Mouse (Mus musculus): Measurements from ENCODE around the gene Ttc17.

Ttc17 gene

DNA sequence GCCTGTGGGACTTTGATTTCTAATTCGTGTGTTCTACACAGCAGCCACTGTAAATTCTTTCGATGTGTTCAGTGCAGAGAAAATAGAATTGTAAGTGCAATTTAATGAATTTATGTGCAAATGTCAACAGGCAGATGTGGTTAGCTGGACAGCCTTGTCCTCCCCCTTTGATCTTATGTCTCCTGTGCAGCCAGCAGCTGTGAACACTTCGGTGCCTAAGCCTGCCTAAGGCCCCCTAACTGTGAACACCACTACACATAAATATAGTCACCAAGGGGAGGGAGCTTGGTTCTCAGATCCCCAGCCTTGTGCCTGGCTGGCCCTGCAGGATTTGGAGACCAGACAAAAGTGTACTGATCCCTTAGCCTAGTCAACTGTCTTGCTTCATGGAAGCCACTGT is 109.0 kb downstream of the Ttc17 start:
- DNase-seq (ENCODE audit: low spot score in 2 of 2), result no peak

DNA sequence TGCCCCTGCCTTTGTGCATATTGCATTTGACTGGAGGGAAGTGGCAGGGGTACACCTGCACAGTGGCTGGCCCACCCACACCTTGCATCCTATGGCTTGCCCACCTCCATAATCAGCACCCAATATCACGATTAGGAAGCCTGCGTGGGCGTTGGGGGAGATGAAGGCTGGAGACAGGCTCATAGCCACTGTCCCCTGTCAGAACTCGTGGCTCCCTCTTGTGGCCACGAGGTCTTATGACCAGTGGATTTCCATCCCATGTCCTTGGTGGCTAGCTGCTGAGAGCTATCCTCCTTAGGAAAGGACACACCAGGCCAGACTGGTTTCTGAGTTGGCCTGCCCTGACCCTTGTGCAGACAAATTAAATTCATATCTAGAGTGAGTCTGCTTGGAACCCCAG is 116.0 kb downstream of the Ttc17 start:
- DNase-seq (ENCODE audit: low spot score in 2 of 2), result peak; percentile 84 to 87

DNA sequence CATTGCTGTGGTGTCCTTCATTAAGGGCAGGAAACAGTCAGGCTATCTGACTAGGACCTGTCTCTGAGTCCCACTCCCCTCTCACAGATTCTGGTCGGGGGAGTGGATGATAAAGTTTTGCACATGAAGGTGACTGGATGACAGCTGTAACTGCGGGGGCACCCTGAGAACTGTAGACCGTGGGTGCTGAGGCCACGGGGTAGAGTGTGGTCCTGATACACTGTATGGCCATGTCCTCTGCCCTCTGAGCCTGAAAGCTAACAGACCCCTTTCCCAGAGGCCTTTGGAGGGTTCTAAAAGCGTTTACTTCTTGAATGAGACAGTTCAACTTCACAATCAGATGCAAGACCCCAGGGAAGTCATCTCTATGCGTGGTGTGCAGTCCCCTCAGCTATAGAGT is 116.8 kb downstream of the Ttc17 start:
- DNase-seq (ENCODE audit: low spot score in 2 of 2), result no peak

DNA sequence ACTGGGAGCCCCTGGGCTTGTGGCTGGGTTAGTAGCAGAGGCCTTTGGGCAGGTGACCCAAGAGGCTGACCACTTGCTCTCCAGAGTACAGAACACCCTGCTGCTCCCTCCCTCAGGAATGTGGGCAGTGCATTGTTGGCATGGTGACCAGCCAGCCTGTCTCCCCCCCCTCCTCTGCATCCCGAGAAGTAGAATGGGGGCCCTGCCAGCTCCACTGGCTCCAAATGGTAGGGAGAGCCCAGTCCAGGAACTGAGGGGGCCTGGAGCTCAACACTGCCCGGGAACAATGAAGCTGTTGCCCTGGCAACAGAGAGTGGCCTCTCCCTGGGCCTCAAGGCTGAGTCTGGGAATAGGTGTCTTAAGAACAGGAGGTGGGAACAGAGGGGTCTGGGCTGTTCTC is 117.3 kb downstream of the Ttc17 start:
- DNase-seq (ENCODE audit: low spot score in 2 of 2), result peak; percentile 80 to 83

DNA sequence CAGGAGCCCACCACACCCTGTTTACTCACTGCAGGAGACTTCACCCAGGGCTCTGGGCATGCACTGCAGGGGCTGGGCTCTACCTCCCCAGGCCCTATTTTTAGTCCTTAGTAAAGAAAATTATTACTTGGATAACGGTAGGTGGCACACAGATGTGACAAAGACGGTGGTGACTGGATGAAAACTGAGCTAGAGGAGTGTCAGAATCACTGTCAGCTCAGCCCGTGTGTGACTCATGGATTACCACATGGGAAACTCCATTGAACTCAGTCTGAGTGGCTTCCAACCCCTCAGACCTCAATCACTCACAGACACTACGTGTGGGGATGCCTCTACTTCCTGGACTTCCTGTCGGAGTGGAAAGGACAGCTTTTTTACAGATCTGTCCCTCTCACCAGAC is 118.4 kb downstream of the Ttc17 start:
- no peak for DNase-seq (ENCODE audit: low spot score in 2 of 2)

DNA sequence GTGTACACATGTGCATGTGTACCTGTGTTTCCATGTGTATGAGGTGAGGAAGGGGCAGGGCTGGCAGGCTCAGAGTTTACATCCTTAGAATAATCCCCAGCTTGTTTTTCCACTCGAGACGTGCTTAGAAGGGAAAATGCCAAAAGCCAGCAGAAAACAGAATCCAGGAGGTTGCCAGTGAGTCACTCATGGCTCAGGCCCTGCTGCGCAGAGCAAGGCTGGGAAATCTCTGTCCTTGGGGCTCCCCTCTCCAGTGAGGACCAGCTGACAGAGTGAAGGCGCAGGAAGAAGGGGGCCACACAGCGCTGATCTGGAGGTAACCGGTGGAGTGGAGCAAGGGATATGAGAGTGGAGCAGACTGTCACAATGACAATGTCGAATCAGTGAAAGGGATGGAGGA is 119.1 kb downstream of the Ttc17 start:
- DNase-seq (ENCODE audit: low spot score in 2 of 2), result no peak

DNA sequence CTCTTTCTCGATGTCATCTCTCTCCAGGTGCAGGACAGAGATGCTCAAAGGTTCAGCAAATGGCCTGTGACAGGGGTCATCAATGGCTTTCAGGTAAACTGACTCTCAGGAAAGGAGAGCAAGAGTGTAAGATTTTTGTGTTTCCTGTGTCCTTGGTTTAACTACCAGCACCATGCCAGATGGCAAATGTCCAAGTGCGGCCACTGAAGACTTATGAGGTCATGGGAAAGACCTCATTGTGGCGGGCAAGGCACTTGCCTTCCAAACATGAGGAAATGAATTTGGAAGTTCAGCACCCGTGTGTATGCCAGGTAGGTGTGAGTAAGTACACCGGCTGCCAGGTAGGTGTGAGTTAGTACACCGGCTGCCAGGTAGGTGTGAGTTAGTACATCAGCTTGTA is 123.0 kb downstream of the Ttc17 start:
- no peak for DNase-seq (ENCODE audit: low spot score in 2 of 2)

DNA sequence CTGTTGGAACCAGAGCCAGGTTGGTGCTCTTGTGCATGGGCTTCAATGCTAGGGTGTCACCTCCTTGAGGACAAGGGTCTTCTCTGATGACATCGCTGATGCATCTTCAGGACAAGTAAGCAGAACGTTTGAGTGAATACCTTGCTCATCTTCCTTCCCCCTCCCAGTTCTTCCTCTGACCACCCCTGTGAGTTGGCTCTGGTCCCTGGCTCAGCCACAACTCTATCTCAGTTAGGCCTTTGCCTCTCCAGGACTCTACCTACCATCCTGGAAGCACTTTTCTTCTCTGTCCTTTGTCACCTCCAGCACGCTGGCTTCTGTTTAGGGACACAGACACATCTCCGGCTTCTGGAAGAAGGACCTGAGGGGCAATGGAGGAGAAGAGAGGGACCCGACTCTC is 126.9 kb downstream of the Ttc17 start:
- DNase-seq (ENCODE audit: low spot score in 2 of 2), result no peak

DNA sequence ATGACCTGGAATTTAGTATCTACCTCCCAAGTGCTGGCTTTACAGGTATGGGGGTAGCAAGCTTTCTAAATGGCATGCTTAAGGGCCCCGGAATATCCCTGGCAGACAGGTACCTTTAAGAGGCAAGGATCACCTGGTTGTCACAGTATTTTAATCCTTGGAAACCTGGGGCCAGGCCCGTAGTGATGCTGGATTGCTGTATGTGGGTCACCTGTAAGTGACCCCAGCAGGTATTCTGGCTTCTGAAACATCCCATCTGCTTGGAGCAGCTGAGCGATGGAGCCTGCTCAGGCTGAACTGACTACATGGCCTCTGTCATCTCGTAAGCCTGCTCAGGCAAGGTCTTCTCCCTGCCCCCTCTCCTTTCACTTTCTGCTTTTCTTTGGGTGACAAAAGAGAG is 130.4 kb downstream of the Ttc17 start:
- DNase-seq (ENCODE audit: low spot score in 2 of 2), result no peak

DNA sequence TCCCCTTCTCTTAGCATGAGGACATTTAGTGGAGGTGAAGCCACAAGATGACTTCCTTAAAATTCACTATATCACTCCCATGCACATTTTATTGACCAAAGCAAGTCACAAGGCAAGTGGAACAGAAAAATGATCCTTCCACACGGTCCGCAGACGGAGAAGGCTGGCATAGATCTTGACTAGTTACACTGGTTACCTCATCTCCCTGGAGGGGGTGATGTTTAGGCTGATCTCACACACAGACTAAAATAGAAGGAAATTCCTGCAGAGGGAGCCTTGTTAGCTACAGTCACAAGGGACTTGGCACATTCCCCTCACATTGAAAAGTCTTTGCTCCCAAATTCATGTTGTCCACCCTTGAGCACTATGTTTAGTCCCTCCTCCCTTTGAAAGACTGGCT is 130.8 kb downstream of the Ttc17 start:
- no peak for DNase-seq (ENCODE audit: low spot score in 2 of 2)

DNA sequence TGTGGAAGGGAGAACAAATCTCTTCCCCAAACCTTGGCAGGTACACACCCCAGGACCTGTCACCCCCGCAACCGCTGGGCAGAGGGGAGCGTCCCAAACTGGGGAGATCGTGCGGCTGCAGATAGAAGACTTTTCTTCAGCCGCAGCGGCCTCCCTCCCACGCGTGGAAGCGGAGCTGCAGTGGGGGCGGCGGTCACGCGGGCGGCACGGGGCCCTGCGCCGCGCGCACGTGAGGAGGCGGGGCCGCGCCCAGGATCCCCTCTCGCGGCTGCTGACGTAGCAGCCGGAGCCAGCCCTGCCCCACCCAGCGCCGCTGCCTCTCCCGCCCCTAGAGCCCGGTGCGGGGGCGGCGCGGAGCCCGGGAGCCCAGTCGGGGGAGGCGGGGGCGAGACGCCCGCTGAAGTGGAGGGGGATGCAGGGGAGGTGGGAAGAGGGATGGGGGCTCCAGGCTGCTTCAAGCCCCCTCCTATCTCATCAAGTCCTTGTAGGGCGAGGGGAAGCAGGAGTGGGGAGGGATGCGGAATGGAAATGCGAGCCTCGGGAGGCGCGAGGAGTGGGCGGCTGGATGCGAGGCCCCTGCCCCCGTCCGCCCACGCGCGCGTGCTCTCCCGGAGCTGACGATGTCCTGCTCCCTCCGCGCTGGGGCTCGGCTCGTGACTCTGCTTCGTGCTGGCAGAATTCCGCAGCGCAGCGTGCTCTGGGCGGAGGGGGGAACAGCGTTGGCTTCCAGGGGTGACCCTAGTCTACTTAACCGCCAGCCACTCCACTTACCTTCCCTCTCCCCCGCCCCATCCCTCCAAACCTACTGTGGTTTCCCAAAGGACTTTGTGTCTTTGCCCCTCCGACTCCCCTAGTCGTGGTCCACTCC is 133.1 kb downstream of the Ttc17 start:
- peak; percentile 92 to 94 for DNase-seq (ENCODE audit: low spot score in 2 of 2)

DNA sequence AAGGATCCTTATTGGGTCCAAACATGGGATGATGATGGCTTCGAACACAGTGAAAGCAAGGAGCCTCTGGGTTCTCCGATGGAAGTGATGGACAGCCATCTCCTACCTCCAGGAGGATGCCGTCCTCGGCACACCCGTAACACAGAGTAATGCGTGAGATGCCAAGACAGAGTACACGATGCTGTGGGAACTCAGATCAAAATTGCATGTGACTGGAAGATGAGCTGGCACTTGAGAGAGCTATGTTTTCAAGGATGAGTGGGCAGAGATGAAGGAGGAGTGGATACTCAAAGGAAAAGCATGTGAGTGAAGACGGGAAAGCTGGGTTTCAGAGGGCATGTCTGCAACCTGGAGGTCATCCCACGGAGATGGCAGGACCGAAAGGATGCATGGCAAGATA is 135.3 kb downstream of the Ttc17 start:
- no peak for DNase-seq (ENCODE audit: low spot score in 2 of 2)

DNA sequence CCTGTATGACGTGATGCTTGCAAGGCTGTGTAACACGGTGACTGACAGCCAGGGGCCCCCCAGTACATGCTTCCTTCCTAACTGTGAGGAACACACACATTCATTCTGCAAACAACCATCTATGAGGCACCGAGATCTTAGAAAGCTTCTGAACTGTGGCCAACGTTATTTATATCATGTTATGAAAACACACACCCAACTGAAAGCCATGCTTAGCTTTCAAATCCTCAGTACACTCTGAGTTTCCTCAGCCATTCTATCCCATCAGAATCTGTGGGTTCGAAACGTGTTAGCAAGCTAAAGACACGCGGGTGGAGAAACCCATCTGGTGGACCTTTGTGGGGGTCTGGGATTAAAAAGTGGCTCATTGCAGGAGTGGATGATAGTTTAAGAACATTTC is 137.7 kb downstream of the Ttc17 start:
- no peak for DNase-seq (ENCODE audit: low spot score in 2 of 2)

DNA sequence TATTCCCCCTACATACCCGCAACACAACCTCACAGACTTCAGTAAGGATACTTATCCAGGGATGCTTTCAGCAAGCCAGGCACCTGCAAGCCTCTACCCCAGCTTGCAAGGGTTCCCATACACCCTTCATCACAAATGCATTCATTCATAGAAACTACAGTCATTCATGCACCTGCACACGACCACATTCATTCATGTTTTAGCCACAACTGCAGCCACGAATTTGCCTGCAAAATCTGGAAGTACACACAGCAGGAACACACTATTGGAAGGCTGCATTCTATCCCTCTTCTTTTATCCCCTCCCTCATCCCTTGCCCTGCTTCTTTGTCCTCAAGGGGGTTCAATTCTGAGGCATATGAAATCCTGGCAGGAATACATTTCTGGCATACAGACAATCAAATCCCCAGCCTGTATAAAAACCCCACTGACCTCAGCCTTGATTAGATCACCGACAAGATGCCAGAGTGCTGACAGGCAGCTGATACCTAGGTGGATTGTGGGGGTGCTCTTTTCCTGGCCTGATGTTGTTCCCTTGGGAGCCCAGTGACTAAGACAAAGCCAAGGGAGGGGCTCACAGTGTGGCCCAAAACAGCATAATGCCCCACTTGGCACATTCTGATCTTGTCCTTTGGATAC is 139.2 kb downstream of the Ttc17 start:
- no peak for DNase-seq (ENCODE audit: low spot score in 2 of 2)

DNA sequence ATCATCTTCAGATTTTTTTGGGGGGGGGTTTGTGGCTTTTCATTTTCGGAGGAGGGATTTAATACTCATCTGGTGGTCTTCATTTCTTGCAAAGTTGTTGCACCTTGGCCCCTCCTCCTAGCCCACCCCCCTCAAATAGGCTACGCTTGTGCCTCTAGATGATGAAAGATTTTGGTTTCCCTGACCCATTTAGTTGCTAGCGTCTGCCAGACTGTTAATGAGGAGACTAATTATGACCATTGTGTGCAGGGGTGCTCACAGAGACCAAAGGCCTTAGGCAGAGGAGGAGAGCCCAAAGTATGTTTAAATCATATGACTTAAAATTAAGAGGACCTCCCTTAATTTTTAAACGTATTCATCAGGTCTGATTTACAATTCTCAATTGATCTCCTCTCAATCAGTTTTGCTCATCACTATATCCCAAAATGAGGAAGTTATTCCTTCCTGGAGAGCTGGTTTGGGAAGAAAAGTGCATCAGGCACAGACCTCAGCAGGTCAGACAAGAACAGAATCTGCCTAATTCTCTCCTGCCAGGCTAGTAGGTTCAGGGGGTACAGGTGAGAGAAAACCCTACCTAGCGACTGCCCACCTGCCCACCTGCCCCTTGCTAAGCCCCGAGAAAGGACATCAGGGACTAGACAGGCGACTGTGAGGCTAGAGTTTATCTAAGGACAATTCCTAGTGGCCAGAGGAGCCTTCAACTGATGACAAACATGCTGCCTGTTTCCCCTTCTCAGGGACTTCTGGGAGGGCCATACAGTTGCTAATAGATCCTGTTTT is 139.9 kb downstream of the Ttc17 start:
- DNase-seq (ENCODE audit: low spot score in 2 of 2), result no peak

DNA sequence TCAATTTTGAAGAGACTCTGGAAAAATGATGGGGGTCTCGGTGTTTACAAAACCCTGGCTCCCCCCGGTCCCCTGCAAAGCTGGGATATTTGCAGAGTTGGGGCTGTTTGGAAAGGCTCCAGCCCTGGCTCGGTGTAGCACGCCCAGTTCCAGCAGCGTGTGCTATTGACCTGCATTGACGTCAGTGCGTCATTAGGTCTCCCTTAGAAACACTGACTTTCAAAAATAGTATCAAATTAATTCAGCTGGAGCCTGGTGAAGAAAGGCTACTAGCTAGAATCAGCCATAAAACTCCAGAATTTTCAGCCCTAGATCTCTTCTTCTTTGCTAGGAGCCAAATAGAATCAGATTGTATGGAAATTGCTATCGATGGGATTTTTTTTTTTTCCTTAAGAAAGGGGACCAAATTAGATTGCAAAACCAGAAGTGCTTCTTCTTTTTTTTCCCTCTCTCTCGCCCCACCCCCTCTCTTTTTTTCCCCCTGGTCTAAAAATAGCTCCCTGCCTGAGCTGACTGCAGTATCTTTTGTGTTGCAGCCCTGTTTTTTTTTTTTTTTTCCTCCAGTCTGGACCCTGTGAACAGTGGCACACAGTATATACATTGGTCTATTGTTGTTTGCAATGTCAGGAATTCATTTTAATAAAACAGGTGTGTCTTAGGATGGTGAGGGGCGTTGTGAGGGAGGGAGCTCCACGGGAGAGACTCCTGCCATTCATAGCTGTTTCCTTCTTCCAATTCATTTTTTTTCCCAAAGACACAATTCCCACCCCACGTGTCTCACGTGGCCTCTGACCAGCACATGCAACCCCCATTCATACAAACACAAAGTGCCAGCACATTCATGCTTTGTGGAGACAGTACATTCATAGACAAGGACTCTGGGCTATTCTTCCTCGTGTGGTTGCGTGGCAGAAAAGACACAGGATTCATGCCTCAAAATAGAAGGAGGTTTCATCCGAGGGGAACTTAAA is 141.0 kb downstream of the Ttc17 start:
- DNase-seq (ENCODE audit: low spot score in 2 of 2), result peak; percentile 81 to 87

DNA sequence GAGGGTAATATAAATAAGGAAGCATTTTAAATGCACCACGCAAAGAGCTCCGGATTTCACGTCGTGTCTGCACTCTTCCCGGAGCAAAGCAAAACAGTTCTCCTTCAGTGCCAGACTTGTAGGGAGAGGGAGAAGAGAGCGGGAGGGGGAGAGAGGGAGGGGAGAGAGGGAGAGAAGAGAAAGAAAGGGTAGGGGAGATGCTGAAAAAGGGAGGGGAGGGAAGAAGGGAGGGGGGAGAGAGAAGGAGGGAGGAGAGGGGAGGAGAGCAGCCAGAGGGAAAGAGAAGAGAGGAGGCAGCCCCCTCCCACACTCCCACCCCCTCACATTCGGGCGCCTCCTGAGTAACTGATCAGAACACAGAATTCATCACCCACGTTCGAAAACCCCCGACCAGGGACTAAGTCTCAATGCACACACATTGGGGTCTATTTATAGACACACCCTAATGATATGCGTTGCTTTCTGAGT is 141.8 kb downstream of the Ttc17 start:
- DNase-seq (ENCODE audit: low spot score in 2 of 2), result peak; percentile 69 to 76

DNA sequence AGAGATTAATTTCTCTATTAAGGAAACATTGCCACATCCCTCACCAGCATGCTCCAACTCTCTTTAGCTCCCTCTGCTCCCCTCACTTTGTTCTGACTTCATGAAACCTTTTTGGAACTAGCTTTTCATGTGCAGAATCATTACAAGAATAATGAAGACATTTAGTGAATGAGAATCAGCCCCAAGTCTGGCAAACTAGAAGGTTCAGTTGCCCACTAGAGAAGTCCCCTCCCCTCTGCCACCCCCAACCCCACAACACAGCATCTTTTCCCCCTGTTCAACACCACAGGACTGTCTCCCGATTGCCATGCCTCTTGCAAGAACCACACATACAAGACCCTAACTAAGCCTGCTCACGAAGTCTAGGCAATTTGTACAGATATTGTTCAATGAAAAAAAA is 142.5 kb downstream of the Ttc17 start:
- no peak for DNase-seq (ENCODE audit: low spot score in 2 of 2)

DNA sequence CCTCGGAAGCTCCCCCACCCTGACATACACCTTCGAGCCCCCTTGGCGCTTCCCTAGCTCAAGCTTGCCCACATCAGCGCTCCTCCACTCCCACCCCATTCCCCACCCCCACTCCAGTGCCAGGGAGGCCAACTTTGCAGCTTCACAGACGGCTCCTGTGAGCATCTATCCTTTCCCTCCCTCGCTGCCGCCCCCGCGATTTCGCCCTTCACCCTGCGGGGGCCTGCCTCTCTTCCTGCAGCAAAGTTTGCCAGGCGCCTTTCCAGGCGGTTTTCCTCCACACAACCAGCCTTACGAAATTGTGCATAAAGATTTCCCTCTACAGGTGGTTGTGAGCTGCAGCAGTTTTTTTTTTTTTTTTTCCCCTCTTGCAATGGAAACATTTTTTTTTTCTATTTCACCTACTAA is 143.0 kb downstream of the Ttc17 start:
- DNase-seq (ENCODE audit: low spot score in 2 of 2), result peak; percentile 77 to 82

DNA sequence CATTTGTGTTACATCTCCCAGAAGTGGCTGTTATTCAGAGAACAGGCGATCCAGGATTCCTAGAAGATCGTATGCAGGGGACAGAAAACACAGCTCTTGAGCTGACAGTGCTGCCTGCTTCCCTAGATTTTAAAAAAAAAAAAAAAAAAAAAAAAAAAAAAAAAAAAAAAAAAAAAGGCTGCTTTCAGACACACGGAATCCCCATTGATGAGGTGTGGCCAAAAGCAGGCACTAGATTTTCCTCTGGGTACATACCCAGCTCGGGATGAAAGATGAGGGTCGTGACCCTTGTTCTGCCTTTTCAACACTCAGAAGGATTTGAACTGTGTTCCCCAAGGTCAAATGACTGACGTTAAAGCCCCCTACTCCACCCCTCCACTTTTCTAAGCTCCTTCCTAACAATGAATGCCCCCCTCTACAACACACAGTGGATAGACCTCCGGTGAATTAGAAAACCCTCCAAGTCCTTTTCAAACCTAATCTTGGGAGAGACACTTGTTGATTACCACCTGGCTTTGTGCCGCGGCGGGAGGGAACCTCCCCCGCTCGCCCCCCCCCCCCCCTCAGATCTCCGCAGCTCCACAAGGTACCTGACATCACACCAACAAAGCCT is 143.5 kb downstream of the Ttc17 start:
- no peak for DNase-seq (ENCODE audit: low spot score in 2 of 2)

DNA sequence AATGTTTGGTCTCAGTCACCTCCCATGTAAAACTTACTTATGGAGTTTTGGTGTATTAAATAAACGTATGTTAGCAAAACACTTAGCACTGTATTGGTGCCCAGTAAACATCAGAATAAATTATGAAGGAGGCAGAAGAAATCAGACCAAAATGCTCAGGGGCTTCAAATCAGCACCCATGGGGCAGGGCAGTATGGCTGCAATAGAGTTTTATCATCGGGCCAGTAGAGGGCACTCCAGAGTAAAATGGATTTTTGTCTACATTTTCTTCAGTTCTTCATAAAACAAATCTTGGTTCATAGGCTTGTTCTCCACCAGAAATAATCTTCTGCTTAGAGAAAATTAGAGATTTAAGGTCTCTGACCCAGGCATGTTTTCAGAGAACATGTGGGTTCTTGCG is 152.4 kb downstream of the Ttc17 start:
- DNase-seq (ENCODE audit: low spot score in 2 of 2), result peak in 1 of 2 experiments; percentile 55
